8 mouse cellular contexts compared by ENCODE assay signal in genomic region chr10:81385603-81386306, GRCm38 (mm10). TPM values are rescaled to one million over a fixed set of nuclear protein-coding genes. Genes with fewer than 3 reads are reported as not detected.
DNase-seq lines count a peak whose midpoint lies in the region; ATAC-seq and TF ChIP-seq lines count a peak whose summit lies in the region.

No protein-coding gene starts in this region.

- H3K4me3 ChIP-seq in kidney, embryonic 15.5 days (replicated peaks): peak overlapping the region; percentile 96
- H3K4me3 ChIP-seq in bone marrow macrophage, adult 2 months (ENCODE audit: insufficient read depth, low read length): peak overlapping the region; percentile 92
- peak overlapping the region; percentile 85 for H3K4me3 ChIP-seq in hindbrain, embryonic 14.5 days (replicated peaks; ENCODE audit: low read length)
- peak overlapping the region; percentile 95 for H3K4me3 ChIP-seq in midbrain, embryonic 14.5 days (replicated peaks; ENCODE audit: low read depth, low read length)

- no peak for ATAC-seq in kidney, embryonic 15.5 days (replicated peaks; ENCODE audit: low FRiP score)
- ATAC-seq in hindbrain, embryonic 14.5 days (ENCODE audit: low FRiP score): no peak
- ATAC-seq in midbrain, embryonic 14.5 days (ENCODE audit: low FRiP score, low TSS enrichment): no peak

- H3K27me3 ChIP-seq in kidney, embryonic 15.5 days: no peaks in the 10 kb centered on the region
- H3K27me3 ChIP-seq in hindbrain, embryonic 14.5 days (ENCODE audit: control insufficient read depth, insufficient read depth, low read length): no peaks in the 10 kb centered on the region
- H3K27me3 ChIP-seq in midbrain, embryonic 14.5 days (ENCODE audit: control insufficient read depth, insufficient read depth, low read length): no peaks in the 10 kb centered on the region

- TF ChIP-seq CTCF in bone marrow macrophage, adult 2 months (IDR thresholded peaks at IDR 0.05; ENCODE audit: low read depth, low read length): no peak

- H3K4me1 ChIP-seq in kidney, embryonic 15.5 days: peaks cover 33% of the 10 kb centered on the region
- peaks cover 39% of the 10 kb centered on the region for H3K4me1 ChIP-seq in bone marrow macrophage, adult 2 months (ENCODE audit: control insufficient read depth, insufficient read depth, low read length)
- H3K4me1 ChIP-seq in hindbrain, embryonic 14.5 days (replicated peaks; ENCODE audit: control insufficient read depth, insufficient read depth, low read length): peaks cover 10% of the 10 kb centered on the region
- peaks cover 9% of the 10 kb centered on the region for H3K4me1 ChIP-seq in midbrain, embryonic 14.5 days (ENCODE audit: control insufficient read depth, insufficient read depth, low read length)

- H3K9ac ChIP-seq in kidney, embryonic 15.5 days: 0 out of 2 replicates have a peak overlapping the region, but pooled peaks have one; percentile 5
- peak overlapping the region; percentile 83; the same call in 1 of the 2 replicates for H3K9ac ChIP-seq in hindbrain, embryonic 14.5 days
- 0 out of 2 replicates have a peak overlapping the region, but pooled peaks have one; percentile 76 for H3K9ac ChIP-seq in midbrain, embryonic 14.5 days (replicated peaks; ENCODE audit: low read length)

- H3K36me3 ChIP-seq in kidney, embryonic 15.5 days: peaks cover 40% of the 10 kb centered on the region
- H3K36me3 ChIP-seq in hindbrain, embryonic 14.5 days (replicated peaks; ENCODE audit: control insufficient read depth, insufficient read depth): peaks cover 30% of the 10 kb centered on the region
- peaks cover 35% of the 10 kb centered on the region for H3K36me3 ChIP-seq in midbrain, embryonic 14.5 days (ENCODE audit: control insufficient read depth, insufficient read depth, low read length)

- 82% methylated on average over 22 of the region's 22 CpGs for WGBS in kidney, embryonic 15.5 days
- whole genome bisulfite sequencing in hindbrain, embryonic 14.5 days: 81% methylated on average over 22 of the region's 22 CpGs
- 81% methylated on average over 22 of the region's 22 CpGs for WGBS in midbrain, embryonic 14.5 days

- no peak overlapping the region for H3K27ac ChIP-seq in kidney, embryonic 15.5 days
- no peak overlapping the region for H3K27ac ChIP-seq in bone marrow macrophage, adult 2 months (ENCODE audit: insufficient read depth, low read depth, low read length)
- no peak overlapping the region for H3K27ac ChIP-seq in hindbrain, embryonic 14.5 days
- H3K27ac ChIP-seq in midbrain, embryonic 14.5 days (replicated peaks; ENCODE audit: low read depth, low read length): no peak overlapping the region

- H3K9me3 ChIP-seq in kidney, embryonic 15.5 days (replicated peaks): no peaks in the 10 kb centered on the region
- H3K9me3 ChIP-seq in hindbrain, embryonic 14.5 days (ENCODE audit: control insufficient read depth, low read length): no peaks in the 10 kb centered on the region
- no peaks in the 10 kb centered on the region for H3K9me3 ChIP-seq in midbrain, embryonic 14.5 days (ENCODE audit: control insufficient read depth, low read length)

- DNase-seq in kidney, postnatal 25 days: no peak
- DNase-seq in hindbrain, embryonic 14.5 days (ENCODE audit: low spot score): no peak
- DNase-seq in midbrain, embryonic 14.5 days: no peak
- no peak for DNase-seq in natural killer cell, adult 2 months (ENCODE audit: low spot score in 2 of 2)
- DNase-seq in gastrocnemius, adult 8-10 months (ENCODE audit: low spot score in 2 of 2): no peak
- DNase-seq in thymus, postnatal 14 days: no peak

- peak overlapping the region; percentile 90 for H3K4me2 ChIP-seq in kidney, embryonic 15.5 days
- peak overlapping the region; percentile 64; the same call in 1 of the 2 replicates for H3K4me2 ChIP-seq in hindbrain, embryonic 14.5 days (replicated peaks)
- H3K4me2 ChIP-seq in midbrain, embryonic 14.5 days (ENCODE audit: low read length): peak overlapping the region; percentile 93

- TF ChIP-seq POLR2A in bone marrow macrophage, adult 2 months (IDR thresholded peaks at IDR 0.05; ENCODE audit: borderline replicate concordance, low read depth, low read length): no peak

RNA-seq across cellular contexts. Expression of gene Gm48551, which starts 1.5 kb away (rescaled TPM):
- 2.5 and 4.1 TPM in 2 replicates for polyA plus RNA-seq in kidney, embryonic 15.5 days (2015; fragmentation: Nextera tagmentation; extraction: Ambion mirVana)
- 0.75 and 2.2 TPM in 2 replicates for polyA plus RNA-seq in bone marrow macrophage, adult 2 months (2012; ENCODE audit: insufficient read depth, insufficient read length, missing spikeins)
- 5.5 and 5.7 TPM in 2 replicates for polyA plus RNA-seq in hindbrain, embryonic 14.5 days (2014; fragmentation: Nextera tagmentation; extraction: Ambion mirVana)
- polyA plus RNA-seq in midbrain, embryonic 14.5 days (2014; fragmentation: Nextera tagmentation; extraction: Ambion mirVana): 4.5 and 8.2 TPM in 2 replicates
- 1 to 10 TPM in 2 of 4 experiments, under 1 TPM in 2; 0.59 to 1.8 (median 1.1) TPM for total RNA-seq in gastrocnemius, adult 8-10 months (2022)

RNA-seq across cellular contexts. Expression of gene Dohh, which starts 1.5 kb away (rescaled TPM):
- polyA plus RNA-seq in kidney, embryonic 15.5 days (2015; fragmentation: Nextera tagmentation; extraction: Ambion mirVana): 79.7 and 82.2 TPM in 2 replicates
- polyA plus RNA-seq in bone marrow macrophage, adult 2 months (2012; ENCODE audit: insufficient read depth, insufficient read length, missing spikeins): 23.1 and 29.5 TPM in 2 replicates
- polyA plus RNA-seq in hindbrain, embryonic 14.5 days (2014; fragmentation: Nextera tagmentation; extraction: Ambion mirVana): 68.9 TPM in 2 replicates
- polyA plus RNA-seq in midbrain, embryonic 14.5 days (2014; fragmentation: Nextera tagmentation; extraction: Ambion mirVana): 59.5 and 79.6 TPM in 2 replicates
- total RNA-seq in gastrocnemius, adult 8-10 months (2022): 10 to 100 TPM; 46.5 to 50.1 (median 47.4) TPM

RNA-seq across cellular contexts. Expression of gene Gm48552, which starts 3.0 kb away (rescaled TPM):
- polyA plus RNA-seq in kidney, embryonic 15.5 days (2015; fragmentation: Nextera tagmentation; extraction: Ambion mirVana): 1.6 and 2.1 TPM in 2 replicates
- polyA plus RNA-seq in bone marrow macrophage, adult 2 months (2012; ENCODE audit: insufficient read depth, insufficient read length, missing spikeins): not detected in 2 replicates
- polyA plus RNA-seq in hindbrain, embryonic 14.5 days (2014; fragmentation: Nextera tagmentation; extraction: Ambion mirVana): 1.9 and 2.2 TPM in 2 replicates
- 1.3 and 2.9 TPM in 2 replicates for polyA plus RNA-seq in midbrain, embryonic 14.5 days (2014; fragmentation: Nextera tagmentation; extraction: Ambion mirVana)
- total RNA-seq in gastrocnemius, adult 8-10 months (2022): 1 to 10 TPM in 2 of 4 experiments, under 1 TPM in 1, not detected in 1; 0.43 to 1.1 (median 1.1) TPM

RNA-seq across cellular contexts. Expression of gene Smim24, which starts 7.1 kb away (rescaled TPM):
- polyA plus RNA-seq in kidney, embryonic 15.5 days (2015; fragmentation: Nextera tagmentation; extraction: Ambion mirVana): 26.0 and 29.4 TPM in 2 replicates
- polyA plus RNA-seq in bone marrow macrophage, adult 2 months (2012; ENCODE audit: insufficient read depth, insufficient read length, missing spikeins): 41.9 and 45.5 TPM in 2 replicates
- 0.84 and 1.3 TPM in 2 replicates for polyA plus RNA-seq in hindbrain, embryonic 14.5 days (2014; fragmentation: Nextera tagmentation; extraction: Ambion mirVana)
- polyA plus RNA-seq in midbrain, embryonic 14.5 days (2014; fragmentation: Nextera tagmentation; extraction: Ambion mirVana): 1.0 and 1.2 TPM in 2 replicates
- not detected for total RNA-seq in gastrocnemius, adult 8-10 months (2022)

RNA-seq across cellular contexts. Expression of gene Fzr1, which starts 7.4 kb away (rescaled TPM):
- polyA plus RNA-seq in kidney, embryonic 15.5 days (2015; fragmentation: Nextera tagmentation; extraction: Ambion mirVana): 105 and 114 TPM in 2 replicates
- polyA plus RNA-seq in bone marrow macrophage, adult 2 months (2012; ENCODE audit: insufficient read depth, insufficient read length, missing spikeins): 32.6 and 35.0 TPM in 2 replicates
- polyA plus RNA-seq in hindbrain, embryonic 14.5 days (2014; fragmentation: Nextera tagmentation; extraction: Ambion mirVana): 119 and 125 TPM in 2 replicates
- polyA plus RNA-seq in midbrain, embryonic 14.5 days (2014; fragmentation: Nextera tagmentation; extraction: Ambion mirVana): 122 and 146 TPM in 2 replicates
- 10 to 100 TPM; 14.8 to 18.5 (median 16.6) TPM for total RNA-seq in gastrocnemius, adult 8-10 months (2022)

Comparison
In these comparisons a context has a peak if more than half of its experiments do, and no peak if none do; other contexts are left out.
1. H3K9ac ChIP-seq: peak in every context shown above with its lines; median percentile 83 in hindbrain, embryonic 14.5 days; 76 in midbrain, embryonic 14.5 days; 5 in kidney, embryonic 15.5 days.